Mouse (Mus musculus): Measurements from ENCODE around the gene Gm9639. TPM values are rescaled to one million over a fixed set of nuclear protein-coding genes. Genes with fewer than 3 reads are reported as not detected.
"Not testable (repeated sequence)": the region's sequence is repeated elsewhere in the genome, so short reads cannot be mapped to it uniquely, and the experiment has no call there.

Gene Gm9639
- polyA plus RNA-seq, 1 experiment = not detected

- no peaks in the 10 kb centered on the region for H3K9me3 ChIP-seq (replicated peaks; ENCODE audit: control insufficient read depth, insufficient read depth, low read length, poor library complexity, severe bottlenecking)
- H3K9ac ChIP-seq (ENCODE audit: low read depth, poor library complexity, severe bottlenecking) = no peak overlapping the region
- no peaks in the 10 kb centered on the region for H3K36me3 ChIP-seq (ENCODE audit: control insufficient read depth, insufficient read depth, low read length, poor library complexity, severe bottlenecking)
- no peaks in the 10 kb centered on the region for H3K27me3 ChIP-seq (ENCODE audit: control insufficient read depth, insufficient read depth, low read length, poor library complexity, severe bottlenecking)
- TF ChIP-seq CTCF (IDR thresholded peaks at IDR 0.05; ENCODE audit: low read depth, low read length) (peak; percentile 51), EP300 (IDR thresholded peaks at IDR 0.05; ENCODE audit: insufficient read depth, low read depth, low read length) (no peak), POLR2A (IDR thresholded peaks at IDR 0.05; ENCODE audit: insufficient read depth, low read length) (no peak)
- no peak overlapping the region for H3K4me3 ChIP-seq (ENCODE audit: low read depth, low read length)
- H3K4me1 ChIP-seq (ENCODE audit: control insufficient read depth, insufficient read depth, low read length) = no peaks in the 10 kb centered on the region
- no peak overlapping the region for H3K27ac ChIP-seq (ENCODE audit: insufficient read depth, low read length)
These were observed 20.6 kb upstream of the Gm9639 start for GRCm38 (mm10) chr10:77815514-77815913.

- peaks cover 8% of the 10 kb centered on the region for H3K9me3 ChIP-seq (replicated peaks; ENCODE audit: control insufficient read depth, insufficient read depth, low read length, poor library complexity, severe bottlenecking)
- no peaks in the 10 kb centered on the region for H3K4me1 ChIP-seq (ENCODE audit: control insufficient read depth, insufficient read depth, low read length)
- H3K27ac ChIP-seq (ENCODE audit: insufficient read depth, low read length) = no peak within 1 kb of the TSS
- H3K4me3 ChIP-seq (ENCODE audit: low read depth, low read length) = no peak within 1 kb of the TSS
- no peaks in the 10 kb centered on the region for H3K27me3 ChIP-seq (ENCODE audit: control insufficient read depth, insufficient read depth, low read length, poor library complexity, severe bottlenecking)
- H3K9ac ChIP-seq (ENCODE audit: low read depth, poor library complexity, severe bottlenecking) = no peak within 1 kb of the TSS
- H3K36me3 ChIP-seq (ENCODE audit: control insufficient read depth, insufficient read depth, low read length, poor library complexity, severe bottlenecking) = no peaks in the 10 kb centered on the region
- TF ChIP-seq CTCF (IDR thresholded peaks at IDR 0.05; ENCODE audit: low read depth, low read length) (no peak), POLR2A (IDR thresholded peaks at IDR 0.05; ENCODE audit: insufficient read depth, low read length) (no peak), EP300 (IDR thresholded peaks at IDR 0.05; ENCODE audit: insufficient read depth, low read depth, low read length) (no peak)
These were observed 19.5 kb upstream of the Gm9639 start, which contains the start of gene Gm2696 for GRCm38 (mm10) chr10:77814382-77814781. Gm2696 (plus strand) TSS chr10:77814682.

GRCm38 (mm10) chr10:77811743-77812142, 16.9 kb upstream of the Gm9639 start, which contains the start of gene Gm9507:
Gm9507 (minus strand) TSS chr10:77811843.
- no peaks in the 10 kb centered on the region for H3K36me3 ChIP-seq (ENCODE audit: control insufficient read depth, insufficient read depth, low read length, poor library complexity, severe bottlenecking)
- H3K9me3 ChIP-seq (replicated peaks; ENCODE audit: control insufficient read depth, insufficient read depth, low read length, poor library complexity, severe bottlenecking) = peaks cover 20% of the 10 kb centered on the region
- no peaks in the 10 kb centered on the region for H3K4me1 ChIP-seq (ENCODE audit: control insufficient read depth, insufficient read depth, low read length)
- TF ChIP-seq EP300 (IDR thresholded peaks at IDR 0.05; ENCODE audit: insufficient read depth, low read depth, low read length) = no peak
- no peak within 1 kb of the TSS for H3K27ac ChIP-seq (ENCODE audit: insufficient read depth, low read length)
- no peak within 1 kb of the TSS for H3K4me3 ChIP-seq (ENCODE audit: low read depth, low read length)
- no peak within 1 kb of the TSS for H3K9ac ChIP-seq (ENCODE audit: low read depth, poor library complexity, severe bottlenecking)
- no peaks in the 10 kb centered on the region for H3K27me3 ChIP-seq (ENCODE audit: control insufficient read depth, insufficient read depth, low read length, poor library complexity, severe bottlenecking)

GRCm38 (mm10) chr10:77804095-77804494, 9.2 kb upstream of the Gm9639 start:
- no peak for TF ChIP-seq CTCF (IDR thresholded peaks at IDR 0.05; ENCODE audit: low read depth, low read length)
- no peak for TF ChIP-seq POLR2A (IDR thresholded peaks at IDR 0.05; ENCODE audit: insufficient read depth, low read length)
- TF ChIP-seq EP300 (IDR thresholded peaks at IDR 0.05; ENCODE audit: insufficient read depth, low read depth, low read length) = no peak
- H3K27me3 ChIP-seq (ENCODE audit: control insufficient read depth, insufficient read depth, low read length, poor library complexity, severe bottlenecking) = no peaks in the 10 kb centered on the region

GRCm38 (mm10) chr10:77798921-77799508, 4.1 kb upstream of the Gm9639 start, which contains the start of gene Gm19668:
Gm19668 (minus strand) TSS chr10:77799133.
- H3K27ac ChIP-seq (ENCODE audit: insufficient read depth, low read length) = no peak within 1 kb of the TSS
- no peak for TF ChIP-seq POLR2A (IDR thresholded peaks at IDR 0.05; ENCODE audit: insufficient read depth, low read length)
- TF ChIP-seq CTCF (IDR thresholded peaks at IDR 0.05; ENCODE audit: low read depth, low read length) = no peak
- no peak for TF ChIP-seq EP300 (IDR thresholded peaks at IDR 0.05; ENCODE audit: insufficient read depth, low read depth, low read length)

More at GRCm38 (mm10) chr10:77804095-77804494, 9.2 kb upstream of the Gm9639 start:
- no peaks in the 10 kb centered on the region for H3K36me3 ChIP-seq (ENCODE audit: control insufficient read depth, insufficient read depth, low read length, poor library complexity, severe bottlenecking)
- H3K9ac ChIP-seq (ENCODE audit: low read depth, poor library complexity, severe bottlenecking) = no peak overlapping the region
- no peak overlapping the region for H3K4me3 ChIP-seq (ENCODE audit: low read depth, low read length)
- H3K4me1 ChIP-seq (ENCODE audit: control insufficient read depth, insufficient read depth, low read length) = no peaks in the 10 kb centered on the region
- peaks cover 11% of the 10 kb centered on the region for H3K9me3 ChIP-seq (replicated peaks; ENCODE audit: control insufficient read depth, insufficient read depth, low read length, poor library complexity, severe bottlenecking)
- no peak overlapping the region for H3K27ac ChIP-seq (ENCODE audit: insufficient read depth, low read length)

GRCm38 (mm10) chr10:77798164-77798920, 3.5 kb upstream of the Gm9639 start:
- not testable (repeated sequence) for H3K27me3 ChIP-seq (ENCODE audit: control insufficient read depth, insufficient read depth, low read length, poor library complexity, severe bottlenecking); H3K4me3 ChIP-seq (ENCODE audit: low read depth, low read length); H3K4me1 ChIP-seq (ENCODE audit: control insufficient read depth, insufficient read depth, low read length); H3K9me3 ChIP-seq (replicated peaks; ENCODE audit: control insufficient read depth, insufficient read depth, low read length, poor library complexity, severe bottlenecking); H3K36me3 ChIP-seq (ENCODE audit: control insufficient read depth, insufficient read depth, low read length, poor library complexity, severe bottlenecking); H3K27ac ChIP-seq (ENCODE audit: insufficient read depth, low read length); H3K9ac ChIP-seq (ENCODE audit: low read depth, poor library complexity, severe bottlenecking)

More at GRCm38 (mm10) chr10:77798921-77799508, 4.1 kb upstream of the Gm9639 start, which contains the start of gene Gm19668:
- Histone ChIP-seq H3K27me3 (ENCODE audit: control insufficient read depth, insufficient read depth, low read length, poor library complexity, severe bottlenecking) (no peaks in the 10 kb centered on the region), H3K9me3 (replicated peaks; ENCODE audit: control insufficient read depth, insufficient read depth, low read length, poor library complexity, severe bottlenecking) (no peaks in the 10 kb centered on the region), H3K4me3 (ENCODE audit: low read depth, low read length) (no peak within 1 kb of the TSS), H3K36me3 (ENCODE audit: control insufficient read depth, insufficient read depth, low read length, poor library complexity, severe bottlenecking) (no peaks in the 10 kb centered on the region), H3K9ac (ENCODE audit: low read depth, poor library complexity, severe bottlenecking) (no peak within 1 kb of the TSS), H3K4me1 (ENCODE audit: control insufficient read depth, insufficient read depth, low read length) (no peaks in the 10 kb centered on the region)

Data from ES-Bruce4 (cell line).